Mouse (Mus musculus) limb, embryonic 14.5 days (tissue): Measurements from ENCODE around the gene Pnp2. TPM values are rescaled to one million over a fixed set of nuclear protein-coding genes. Genes with fewer than 3 reads are reported as not detected.
"Not testable (repeated sequence)": the region's sequence is repeated elsewhere in the genome, so short reads cannot be mapped to it uniquely, and the experiment has no call there.

ENCODE experiments used
- ATAC-seq: fragments of 200-750 bp; cut with Nextera tagmentation; 2 replicates; pipeline ENCODE4 v1.8.0; 2017; ENCODE audit warnings: low read depth, moderate number of reproducible peaks, moderate TSS enrichment; ENCODE audit not compliant: low FRiP score
- DNase-seq: peaks from one replicate; pipeline ENCODE4 v3.0.0-alpha.2; 2015; ENCODE audit warnings: low spot score
- H3K27ac ChIP-seq: fragments of 300-500 bp; sonication (generic); replicated peaks from 2 replicates; pipeline ENCODE4 v1.5.1; 2014; ENCODE audit warnings: low read depth, mild to moderate bottlenecking, low read length, moderate library complexity, mixed read lengths
- H3K27me3 ChIP-seq: fragments of 300-500 bp; sonication (generic); 2 replicates; pipeline ENCODE4 v1.6.1; 2014; ENCODE audit warnings: low read length, mixed read lengths; ENCODE audit not compliant: control insufficient read depth, insufficient read depth
- H3K36me3 ChIP-seq: fragments of 300-500 bp; sonication (generic); 2 replicates; pipeline ENCODE4 v1.6.1; 2014; ENCODE audit warnings: mild to moderate bottlenecking, low read length, moderate library complexity, mixed read lengths; ENCODE audit not compliant: control insufficient read depth, insufficient read depth
- H3K4me1 ChIP-seq: fragments of 300-500 bp; sonication (generic); 2 replicates; pipeline ENCODE4 v1.6.1; 2014; ENCODE audit warnings: antibody characterized with exemption, low read length, mixed read lengths; ENCODE audit not compliant: control insufficient read depth, insufficient read depth
- H3K4me2 ChIP-seq: fragments of 300-500 bp; sonication (generic); replicated peaks from 2 replicates; pipeline ENCODE4 v1.6.1; 2014; ENCODE audit warnings: low read depth, mild to moderate bottlenecking, low read length, moderate library complexity; ENCODE audit not compliant: severe bottlenecking
- H3K4me3 ChIP-seq: fragments of 300-500 bp; sonication (generic); replicated peaks from 2 replicates; pipeline ENCODE4 v1.5.1; 2014; ENCODE audit warnings: low read length
- H3K9ac ChIP-seq: fragments of 300-500 bp; sonication (generic); 2 replicates; pipeline ENCODE4 v1.6.1; 2014; ENCODE audit warnings: mild to moderate bottlenecking, low read depth, low read length, moderate library complexity; ENCODE audit not compliant: severe bottlenecking
- H3K9me3 ChIP-seq: fragments of 300-500 bp; sonication (generic); 2 replicates; pipeline ENCODE4 v1.6.1; 2016; ENCODE audit warnings: low read length; ENCODE audit not compliant: control insufficient read depth
- POLR2A ChIP-seq: fragments of 200-500 bp; IDR thresholded peaks from 2 replicates; pipeline ENCODE4 v1.8.0; 2012; ENCODE audit warnings: inconsistent platforms, mild to moderate bottlenecking, moderate library complexity, borderline replicate concordance; ENCODE audit not compliant: insufficient read depth, insufficient read length; ENCODE audit errors: extremely low read depth
- WGBS: fragments of 180-500 bp; shearing (Covaris S2); extraction: QIAGEN DNeasy Blood & Tissue Kit; methylation state at CpG from one replicate; pipeline ENCODE4 v1.1.7; 2014; 5-methylcytosine and 5-hydroxymethylcytosine counted together
- polyA plus RNA-seq, 2 experiments: library from polyadenylated mRNA; depleted of rRNA in 1 of 2; stranded (reverse) in 1 of 2; unstranded in 1 of 2; fragments of >200 nt; fragmentation: Nextera tagmentation in 1 of 2; extraction: Ambion mirVana in 1 of 2; gene quantifications; 2 replicates each; pipeline versions ENCODE4 v1.2.1 to v1.2.3; 2012 to 2014

The Pnp2 gene
- polyA plus RNA-seq (2012; rRNA removed) (0.15 and 0.31 TPM in 2 replicates), polyA plus RNA-seq (2014; fragmentation: Nextera tagmentation; extraction: Ambion mirVana) (0.37 and 0.39 TPM in 2 replicates)

- ATAC-seq = peak; percentile 74
- H3K9me3 ChIP-seq = not testable (repeated sequence)
Observed at GRCm38 (mm10) chr14:50955942-50956508, at the start of gene Pnp2. Gene Pnp2 (plus strand): TSS chr14:50955992.

GRCm38 (mm10) chr14:50908126-50908525 lies 47.7 kb upstream of the Pnp2 start:
- Histone ChIP-seq H3K27me3 (no peaks in the 10 kb centered on the region), H3K4me2 (no peak overlapping the region), H3K4me1 (peaks cover 6% of the 10 kb centered on the region; the same call in 1 of the 2 replicates), H3K4me3 (no peak overlapping the region), H3K9ac (no peak overlapping the region), H3K9me3 (no peaks in the 10 kb centered on the region), H3K36me3 (peaks cover 22% of the 10 kb centered on the region), H3K27ac (no peak overlapping the region)
- no peak for DNase-seq
- WGBS = 74% methylated on average over 4 of the region's 4 CpGs
- TF ChIP-seq POLR2A = no peak
- no peak for ATAC-seq

More at GRCm38 (mm10) chr14:50955942-50956508, at the start of gene Pnp2:
- H3K4me3 ChIP-seq, H3K27ac ChIP-seq, H3K4me1 ChIP-seq, DNase-seq, H3K36me3 ChIP-seq, H3K9ac ChIP-seq, H3K27me3 ChIP-seq: not testable (repeated sequence)
- H3K4me2 ChIP-seq = peak within 1 kb of the TSS; percentile 19; the same call in 1 of the 2 replicates
- 6% methylated on average over 17 of the region's 19 CpGs for WGBS

- H3K4me3 ChIP-seq = no peak overlapping the region
- H3K36me3 ChIP-seq = peaks cover 51% of the 10 kb centered on the region
- ATAC-seq (no peak), DNase-seq (no peak)
- H3K9ac ChIP-seq = no peak overlapping the region
- no peak overlapping the region for H3K4me2 ChIP-seq
- no peaks in the 10 kb centered on the region for H3K4me1 ChIP-seq
- no peaks in the 10 kb centered on the region for H3K27me3 ChIP-seq
- no peak overlapping the region for H3K27ac ChIP-seq
- 62% methylated on average over 3 of the region's 3 CpGs for WGBS
- no peak for TF ChIP-seq POLR2A
- H3K9me3 ChIP-seq = no peaks in the 10 kb centered on the region
Observed at GRCm38 (mm10) chr14:50911356-50911755, 44.4 kb upstream of the Pnp2 start.

GRCm38 (mm10) chr14:50923437-50923836 lies 32.4 kb upstream of the Pnp2 start:
- ATAC-seq, H3K9me3 ChIP-seq, DNase-seq, H3K27ac ChIP-seq, H3K4me1 ChIP-seq, H3K27me3 ChIP-seq: not testable (repeated sequence)
- Histone ChIP-seq H3K4me3 (peak overlapping the region; percentile 95), H3K9ac (peak overlapping the region; percentile 81; the same call in 1 of the 2 replicates), H3K36me3 (peaks cover 39% of the 10 kb centered on the region), H3K4me2 (peak overlapping the region; percentile 72)
- 78% methylated on average over 1 of the region's 1 CpGs for WGBS

GRCm38 (mm10) chr14:50924281-50925064 lies 31.3 kb upstream of the Pnp2 start, which contains the start of the genes Osgep and Apex1:
Gene Osgep (minus strand): TSS chr14:50924893.
Gene Apex1 (plus strand): TSS chr14:50924968.
- peak; percentile 49; the same call in 1 of the 2 replicates for TF ChIP-seq POLR2A
- DNase-seq (peak; percentile 99), ATAC-seq (peak; percentile 98)
- under 1% methylated on average over 54 of the region's 57 CpGs for WGBS
- peaks cover 40% of the 10 kb centered on the region for H3K36me3 ChIP-seq
- peak within 1 kb of the TSS; percentile 81 for H3K9ac ChIP-seq
- H3K4me3 ChIP-seq = peak within 1 kb of the TSS; percentile 95
- H3K4me1 ChIP-seq = peaks cover 6% of the 10 kb centered on the region; the same call in 1 of the 2 replicates
- H3K9me3 ChIP-seq = no peaks in the 10 kb centered on the region
- peak within 1 kb of the TSS; percentile 72 for H3K4me2 ChIP-seq
- H3K27me3 ChIP-seq = no peaks in the 10 kb centered on the region
- H3K27ac ChIP-seq = peak within 1 kb of the TSS; percentile 93
